Mouse (Mus musculus): Measurements from ENCODE around the gene Cd40.

- TF ChIP-seq CTCF (IDR thresholded peaks at IDR 0.05; ENCODE audit: low read depth): no peak
- TF ChIP-seq EP300 (IDR thresholded peaks at IDR 0.05; ENCODE audit: low read depth): no peak
Measured at GRCm38 (mm10) chr2:165106585-165106984, 51.2 kb downstream of the Cd40 start.
